Mouse (Mus musculus) limb, embryonic 15.5 days (tissue): Measurements from ENCODE around the gene Ubash3b. TPM values are rescaled to one million over a fixed set of nuclear protein-coding genes. Genes with fewer than 3 reads are reported as not detected.

Source experiments
- ATAC-seq: fragments of 200-750 bp; cut with Nextera tagmentation; 2 replicates; pipeline ENCODE4 v1.8.0; 2017; ENCODE audit warnings: low read depth, moderate TSS enrichment; ENCODE audit not compliant: insufficient number of reproducible peaks, low FRiP score, low TSS enrichment
- H3K27ac ChIP-seq: fragments of 300-500 bp; sonication (generic); 2 replicates; pipeline ENCODE4 v1.5.1; 2015; ENCODE audit warnings: moderate library complexity, mild to moderate bottlenecking, inconsistent platforms
- H3K27me3 ChIP-seq: fragments of 300-500 bp; sonication (generic); 2 replicates; pipeline ENCODE4 v1.6.1; 2015; ENCODE audit warnings: inconsistent platforms
- H3K36me3 ChIP-seq: fragments of 300-500 bp; sonication (generic); 2 replicates; pipeline ENCODE4 v1.6.1; 2015; ENCODE audit warnings: inconsistent platforms
- H3K4me1 ChIP-seq: fragments of 300-500 bp; sonication (generic); 2 replicates; pipeline ENCODE4 v1.6.1; 2015; ENCODE audit warnings: inconsistent platforms
- H3K4me2 ChIP-seq: fragments of 300-500 bp; sonication (generic); 2 replicates; pipeline ENCODE4 v1.6.1; 2015; ENCODE audit warnings: mild to moderate bottlenecking, inconsistent platforms
- H3K4me3 ChIP-seq: fragments of 300-500 bp; sonication (generic); 2 replicates; pipeline ENCODE4 v1.5.1; 2015; ENCODE audit warnings: mild to moderate bottlenecking, inconsistent platforms
- H3K9ac ChIP-seq: fragments of 300-500 bp; sonication (generic); 2 replicates; pipeline ENCODE4 v1.6.1; 2015; ENCODE audit warnings: inconsistent platforms
- H3K9me3 ChIP-seq: fragments of 300-500 bp; sonication (generic); 2 replicates; pipeline ENCODE4 v1.6.1; 2016; ENCODE audit warnings: inconsistent platforms
- whole genome bisulfite sequencing: fragments of 180-500 bp; shearing (Covaris S2); methylation state at CpG from one replicate; pipeline ENCODE4 v1.1.7; 2015; 5-methylcytosine and 5-hydroxymethylcytosine counted together
- polyA plus RNA-seq: library from polyadenylated mRNA; unstranded; fragments of >200 nt; fragmentation: Nextera tagmentation; extraction: Ambion mirVana; gene quantifications from 2 replicates; pipeline ENCODE4 v1.2.1, GENCODE M21; 2015

The Ubash3b gene
- polyA plus RNA-seq, 1 experiment from 2014 or later = 6.8 TPM

GRCm38 (mm10) chr9:41041404-41041803, 120.1 kb downstream of the Ubash3b start:
- peaks cover 4% of the 10 kb centered on the region; the same call in 1 of the 2 replicates for H3K4me1 ChIP-seq
- no peak overlapping the region for H3K4me3 ChIP-seq
- no peaks in the 10 kb centered on the region for H3K27me3 ChIP-seq
- H3K9me3 ChIP-seq = no peaks in the 10 kb centered on the region
- H3K4me2 ChIP-seq = no peak overlapping the region
- no peak overlapping the region for H3K27ac ChIP-seq
- H3K36me3 ChIP-seq = no peaks in the 10 kb centered on the region
- no peak for ATAC-seq
- no peak overlapping the region for H3K9ac ChIP-seq
- WGBS = 54% methylated on average over 3 of the region's 3 CpGs

- Histone ChIP-seq H3K9ac (no peak overlapping the region), H3K27ac (peak overlapping the region; percentile 54; the same call in 1 of the 2 replicates), H3K36me3 (no peaks in the 10 kb centered on the region), H3K27me3 (no peaks in the 10 kb centered on the region), H3K9me3 (no peaks in the 10 kb centered on the region), H3K4me1 (peaks cover 4% of the 10 kb centered on the region; the same call in 1 of the 2 replicates), H3K4me2 (no peak overlapping the region), H3K4me3 (no peak overlapping the region)
- WGBS = 41% methylated on average over 9 of the region's 9 CpGs
- 0 out of 2 replicates have a peak, but pooled peaks have one; percentile 58 for ATAC-seq
Observed at GRCm38 (mm10) chr9:41038150-41038664, 123.3 kb downstream of the Ubash3b start.

- Histone ChIP-seq H3K9me3 (no peaks in the 10 kb centered on the region), H3K27ac (peak overlapping the region; percentile 43; the same call in 1 of the 2 replicates), H3K27me3 (no peaks in the 10 kb centered on the region), H3K4me3 (no peak overlapping the region), H3K9ac (no peak overlapping the region), H3K4me2 (no peak overlapping the region), H3K36me3 (no peaks in the 10 kb centered on the region), H3K4me1 (peaks cover 10% of the 10 kb centered on the region)
- 27% methylated on average over 18 of the region's 18 CpGs for WGBS
- ATAC-seq = no peak
Observed at GRCm38 (mm10) chr9:41031590-41032489, 129.7 kb downstream of the Ubash3b start.

GRCm38 (mm10) chr9:41029827-41030226, 131.7 kb downstream of the Ubash3b start:
- H3K4me3 ChIP-seq = no peak overlapping the region
- H3K27me3 ChIP-seq = no peaks in the 10 kb centered on the region
- peaks cover 10% of the 10 kb centered on the region for H3K4me1 ChIP-seq
- WGBS = 60% methylated on average over 6 of the region's 6 CpGs
- no peaks in the 10 kb centered on the region for H3K36me3 ChIP-seq
- H3K4me2 ChIP-seq = no peak overlapping the region
- ATAC-seq = no peak
- H3K9me3 ChIP-seq = no peaks in the 10 kb centered on the region
- no peak overlapping the region for H3K9ac ChIP-seq
- no peak overlapping the region for H3K27ac ChIP-seq

GRCm38 (mm10) chr9:41028470-41028869, 133.0 kb downstream of the Ubash3b start:
- ATAC-seq = no peak
- WGBS = 45% methylated on average over 5 of the region's 5 CpGs

GRCm38 (mm10) chr9:41021690-41022089, 139.8 kb downstream of the Ubash3b start:
- H3K36me3 ChIP-seq = 0 out of 2 replicates have a peak, but pooled peaks cover 3% of the 10 kb centered on the region
- H3K9ac ChIP-seq = no peak overlapping the region
- no peak overlapping the region for H3K27ac ChIP-seq
- H3K4me3 ChIP-seq = no peak overlapping the region
- no peaks in the 10 kb centered on the region for H3K4me1 ChIP-seq
- H3K9me3 ChIP-seq = no peaks in the 10 kb centered on the region
- H3K4me2 ChIP-seq = no peak overlapping the region
- no peak for ATAC-seq
- WGBS = 61% methylated on average over 3 of the region's 3 CpGs
- no peaks in the 10 kb centered on the region for H3K27me3 ChIP-seq

More at GRCm38 (mm10) chr9:41028470-41028869, 133.0 kb downstream of the Ubash3b start:
- no peaks in the 10 kb centered on the region for H3K27me3 ChIP-seq
- H3K9ac ChIP-seq = no peak overlapping the region
- H3K4me3 ChIP-seq = no peak overlapping the region
- H3K4me2 ChIP-seq = no peak overlapping the region
- H3K27ac ChIP-seq = no peak overlapping the region
- H3K4me1 ChIP-seq = peaks cover 10% of the 10 kb centered on the region
- 0 out of 2 replicates have a peak, but pooled peaks cover 1% of the 10 kb centered on the region for H3K36me3 ChIP-seq
- no peaks in the 10 kb centered on the region for H3K9me3 ChIP-seq

- no peak overlapping the region for H3K4me3 ChIP-seq
- H3K9ac ChIP-seq = no peak overlapping the region
- H3K36me3 ChIP-seq = 0 out of 2 replicates have a peak, but pooled peaks cover 3% of the 10 kb centered on the region
- H3K4me2 ChIP-seq = no peak overlapping the region
- WGBS = 87% methylated on average over 3 of the region's 3 CpGs
- H3K27me3 ChIP-seq = no peaks in the 10 kb centered on the region
- ATAC-seq = no peak
- H3K9me3 ChIP-seq = no peaks in the 10 kb centered on the region
- no peak overlapping the region for H3K27ac ChIP-seq
- no peaks in the 10 kb centered on the region for H3K4me1 ChIP-seq
Observed at GRCm38 (mm10) chr9:41020486-41020885, 141.0 kb downstream of the Ubash3b start.

GRCm38 (mm10) chr9:41014512-41014911, 147.0 kb downstream of the Ubash3b start:
- Histone ChIP-seq H3K27ac (no peak overlapping the region), H3K9ac (no peak overlapping the region), H3K4me3 (no peak overlapping the region), H3K4me1 (no peaks in the 10 kb centered on the region), H3K36me3 (no peaks in the 10 kb centered on the region), H3K9me3 (no peaks in the 10 kb centered on the region), H3K27me3 (no peaks in the 10 kb centered on the region), H3K4me2 (no peak overlapping the region)
- no peak for ATAC-seq
- 63% methylated on average over 4 of the region's 4 CpGs for WGBS

GRCm38 (mm10) chr9:41012456-41012855, 149.0 kb downstream of the Ubash3b start:
- Histone ChIP-seq H3K4me2 (no peak overlapping the region), H3K27me3 (no peaks in the 10 kb centered on the region), H3K36me3 (no peaks in the 10 kb centered on the region), H3K27ac (no peak overlapping the region), H3K9ac (no peak overlapping the region), H3K4me3 (no peak overlapping the region), H3K4me1 (no peaks in the 10 kb centered on the region), H3K9me3 (no peaks in the 10 kb centered on the region)
- WGBS = 88% methylated on average over 5 of the region's 5 CpGs
- ATAC-seq = no peak

- H3K27ac ChIP-seq = no peak overlapping the region
- H3K36me3 ChIP-seq = no peaks in the 10 kb centered on the region
- H3K9ac ChIP-seq = no peak overlapping the region
- H3K4me1 ChIP-seq = no peaks in the 10 kb centered on the region
- ATAC-seq = no peak
- 61% methylated on average over 13 of the region's 13 CpGs for WGBS
- no peaks in the 10 kb centered on the region for H3K27me3 ChIP-seq
- H3K9me3 ChIP-seq = no peaks in the 10 kb centered on the region
- H3K4me2 ChIP-seq = no peak overlapping the region
- no peak overlapping the region for H3K4me3 ChIP-seq
Observed at GRCm38 (mm10) chr9:41011512-41012436, 149.7 kb downstream of the Ubash3b start.

GRCm38 (mm10) chr9:41007785-41008184, 153.7 kb downstream of the Ubash3b start:
- Histone ChIP-seq H3K36me3 (no peaks in the 10 kb centered on the region), H3K4me3 (no peak overlapping the region), H3K9ac (no peak overlapping the region), H3K9me3 (no peaks in the 10 kb centered on the region), H3K27me3 (no peaks in the 10 kb centered on the region), H3K27ac (no peak overlapping the region), H3K4me2 (no peak overlapping the region), H3K4me1 (no peaks in the 10 kb centered on the region)
- ATAC-seq = no peak
- 24% methylated on average over 1 of the region's 1 CpGs for WGBS
